Mouse (Mus musculus): Measurements from ENCODE around the gene Spsb4. TPM values are rescaled to one million over a fixed set of nuclear protein-coding genes. Genes with fewer than 3 reads are reported as not detected.

Spsb4 gene
- polyA plus RNA-seq, 1 experiment from 2014 or later, result 84.6 TPM

- Histone ChIP-seq H3K36me3 (ENCODE audit: control insufficient read depth, insufficient read depth, low read length) (no peaks in the 10 kb centered on the region), H3K9me3 (ENCODE audit: control insufficient read depth, low read length) (no peaks in the 10 kb centered on the region), H3K27me3 (ENCODE audit: control insufficient read depth, insufficient read depth, low read length) (no peaks in the 10 kb centered on the region), H3K4me2 (ENCODE audit: low read depth, low read length, severe bottlenecking) (no peak overlapping the region), H3K9ac (ENCODE audit: low read length) (peak overlapping the region; percentile 24; the same call in 1 of the 2 replicates), H3K4me1 (replicated peaks; ENCODE audit: control insufficient read depth, insufficient read depth, low read length) (peaks cover 4% of the 10 kb centered on the region), H3K27ac (ENCODE audit: low read depth, low read length) (peak overlapping the region; percentile 58), H3K4me3 (ENCODE audit: low read depth, low read length) (no peak overlapping the region)
- 39% methylated on average over 8 of the region's 8 CpGs for WGBS
- ATAC-seq (replicated peaks; ENCODE audit: low FRiP score), result peak; percentile 88
- DNase-seq (ENCODE audit: low spot score), result peak; percentile 63
Observed at GRCm38 (mm10) chr9:97051176-97051575, 32.5 kb upstream of the Spsb4 start.

GRCm38 (mm10) chr9:97046240-97046639 lies 27.6 kb upstream of the Spsb4 start:
- H3K4me2 ChIP-seq (ENCODE audit: low read depth, low read length, severe bottlenecking), result no peak overlapping the region
- H3K9ac ChIP-seq (ENCODE audit: low read length), result no peak overlapping the region
- WGBS, result 90% methylated on average over 4 of the region's 4 CpGs

GRCm38 (mm10) chr9:97041633-97042032 lies 23.0 kb upstream of the Spsb4 start:
- no peak overlapping the region for H3K27ac ChIP-seq (ENCODE audit: low read depth, low read length)
- H3K4me2 ChIP-seq (ENCODE audit: low read depth, low read length, severe bottlenecking), result no peak overlapping the region
- H3K36me3 ChIP-seq (ENCODE audit: control insufficient read depth, insufficient read depth, low read length), result no peaks in the 10 kb centered on the region
- H3K4me1 ChIP-seq (replicated peaks; ENCODE audit: control insufficient read depth, insufficient read depth, low read length), result 0 out of 2 replicates have a peak, but pooled peaks cover 2% of the 10 kb centered on the region
- H3K9me3 ChIP-seq (ENCODE audit: control insufficient read depth, low read length), result no peaks in the 10 kb centered on the region
- no peak overlapping the region for H3K4me3 ChIP-seq (ENCODE audit: low read depth, low read length)
- 74% methylated on average over 8 of the region's 8 CpGs for WGBS
- no peak overlapping the region for H3K9ac ChIP-seq (ENCODE audit: low read length)
- no peaks in the 10 kb centered on the region for H3K27me3 ChIP-seq (ENCODE audit: control insufficient read depth, insufficient read depth, low read length)
- DNase-seq (ENCODE audit: low spot score), result no peak
- no peak for ATAC-seq (replicated peaks; ENCODE audit: low FRiP score)

More at GRCm38 (mm10) chr9:97046240-97046639, 27.6 kb upstream of the Spsb4 start:
- DNase-seq (ENCODE audit: low spot score), result no peak
- H3K9me3 ChIP-seq (ENCODE audit: control insufficient read depth, low read length), result no peaks in the 10 kb centered on the region
- no peak overlapping the region for H3K27ac ChIP-seq (ENCODE audit: low read depth, low read length)
- ATAC-seq (replicated peaks; ENCODE audit: low FRiP score), result no peak
- H3K36me3 ChIP-seq (ENCODE audit: control insufficient read depth, insufficient read depth, low read length), result no peaks in the 10 kb centered on the region
- H3K4me3 ChIP-seq (ENCODE audit: low read depth, low read length), result no peak overlapping the region
- H3K4me1 ChIP-seq (replicated peaks; ENCODE audit: control insufficient read depth, insufficient read depth, low read length), result no peaks in the 10 kb centered on the region
- no peaks in the 10 kb centered on the region for H3K27me3 ChIP-seq (ENCODE audit: control insufficient read depth, insufficient read depth, low read length)

GRCm38 (mm10) chr9:97038010-97038409 lies 19.4 kb upstream of the Spsb4 start:
- no peaks in the 10 kb centered on the region for H3K36me3 ChIP-seq (ENCODE audit: control insufficient read depth, insufficient read depth, low read length)
- H3K9me3 ChIP-seq (ENCODE audit: control insufficient read depth, low read length), result no peaks in the 10 kb centered on the region
- 0 out of 2 replicates have a peak, but pooled peaks cover 2% of the 10 kb centered on the region for H3K4me1 ChIP-seq (replicated peaks; ENCODE audit: control insufficient read depth, insufficient read depth, low read length)
- WGBS, result 94% methylated on average over 3 of the region's 3 CpGs
- DNase-seq (ENCODE audit: low spot score) (no peak), ATAC-seq (replicated peaks; ENCODE audit: low FRiP score) (no peak)
- no peak overlapping the region for H3K27ac ChIP-seq (ENCODE audit: low read depth, low read length)
- H3K4me2 ChIP-seq (ENCODE audit: low read depth, low read length, severe bottlenecking), result no peak overlapping the region
- H3K9ac ChIP-seq (ENCODE audit: low read length), result no peak overlapping the region
- no peak overlapping the region for H3K4me3 ChIP-seq (ENCODE audit: low read depth, low read length)
- no peaks in the 10 kb centered on the region for H3K27me3 ChIP-seq (ENCODE audit: control insufficient read depth, insufficient read depth, low read length)

DNA sequence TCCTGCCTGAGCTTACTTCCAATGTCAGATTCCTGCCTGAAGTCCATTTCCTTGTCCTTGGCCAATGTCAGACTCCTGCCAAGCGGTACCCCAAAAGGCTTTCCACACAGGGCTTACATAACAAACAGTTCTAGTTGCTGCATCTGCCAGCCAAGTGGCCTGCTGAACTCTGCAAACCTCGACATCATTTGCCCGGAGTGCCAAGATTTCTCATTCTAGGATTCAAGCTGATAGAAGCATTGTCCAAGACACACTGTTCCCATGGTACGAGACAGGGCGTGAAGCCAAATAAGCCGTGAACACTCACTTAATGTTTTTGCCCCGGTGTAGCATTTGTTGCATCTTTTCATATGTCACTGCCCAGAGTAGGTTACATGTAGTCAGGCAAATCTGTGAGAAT lies 18.0 kb upstream of the Spsb4 start:
- 0 out of 2 replicates have a peak, but pooled peaks cover 2% of the 10 kb centered on the region for H3K4me1 ChIP-seq (replicated peaks; ENCODE audit: control insufficient read depth, insufficient read depth, low read length)
- DNase-seq (ENCODE audit: low spot score), result no peak
- H3K4me2 ChIP-seq (ENCODE audit: low read depth, low read length, severe bottlenecking), result no peak overlapping the region
- no peak for ATAC-seq (replicated peaks; ENCODE audit: low FRiP score)
- H3K9ac ChIP-seq (ENCODE audit: low read length), result no peak overlapping the region
- no peaks in the 10 kb centered on the region for H3K27me3 ChIP-seq (ENCODE audit: control insufficient read depth, insufficient read depth, low read length)
- no peaks in the 10 kb centered on the region for H3K9me3 ChIP-seq (ENCODE audit: control insufficient read depth, low read length)
- 91% methylated on average over 7 of the region's 7 CpGs for WGBS
- H3K36me3 ChIP-seq (ENCODE audit: control insufficient read depth, insufficient read depth, low read length), result no peaks in the 10 kb centered on the region
- H3K4me3 ChIP-seq (ENCODE audit: low read depth, low read length), result no peak overlapping the region
- H3K27ac ChIP-seq (ENCODE audit: low read depth, low read length), result no peak overlapping the region

- Histone ChIP-seq H3K27me3 (ENCODE audit: control insufficient read depth, insufficient read depth, low read length) (no peaks in the 10 kb centered on the region), H3K9me3 (ENCODE audit: control insufficient read depth, low read length) (no peaks in the 10 kb centered on the region), H3K4me1 (replicated peaks; ENCODE audit: control insufficient read depth, insufficient read depth, low read length) (no peaks in the 10 kb centered on the region), H3K27ac (ENCODE audit: low read depth, low read length) (no peak overlapping the region), H3K4me2 (ENCODE audit: low read depth, low read length, severe bottlenecking) (no peak overlapping the region), H3K4me3 (ENCODE audit: low read depth, low read length) (no peak overlapping the region), H3K9ac (ENCODE audit: low read length) (no peak overlapping the region), H3K36me3 (ENCODE audit: control insufficient read depth, insufficient read depth, low read length) (no peaks in the 10 kb centered on the region)
- DNase-seq (ENCODE audit: low spot score) (no peak), ATAC-seq (replicated peaks; ENCODE audit: low FRiP score) (no peak)
- 76% methylated on average over 12 of the region's 12 CpGs for WGBS
Observed at GRCm38 (mm10) chr9:97027361-97027760, 8.7 kb upstream of the Spsb4 start.

DNA sequence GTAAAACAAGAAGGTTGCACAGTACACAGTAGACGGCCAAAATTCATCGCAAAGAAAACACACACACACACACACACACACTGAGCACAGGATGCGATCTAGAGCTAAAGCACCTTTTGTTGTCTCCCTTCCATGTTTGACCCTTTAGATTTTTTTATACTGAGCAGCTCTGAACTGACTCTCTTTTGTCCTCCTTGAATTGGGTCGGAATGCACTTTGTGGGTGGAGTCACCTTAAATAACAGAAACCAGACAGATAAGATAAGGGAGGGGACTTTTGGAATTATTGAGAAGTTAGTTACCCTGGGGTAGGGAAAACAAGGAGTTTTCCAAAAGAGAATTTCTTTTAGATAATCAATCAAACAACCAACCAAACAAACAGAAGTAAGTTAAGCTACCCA lies 7.4 kb upstream of the Spsb4 start:
- DNase-seq (ENCODE audit: low spot score), result no peak
- H3K27ac ChIP-seq (ENCODE audit: low read depth, low read length), result no peak overlapping the region
- H3K4me3 ChIP-seq (ENCODE audit: low read depth, low read length), result no peak overlapping the region
- WGBS, result 88% methylated on average over 4 of the region's 4 CpGs
- H3K36me3 ChIP-seq (ENCODE audit: control insufficient read depth, insufficient read depth, low read length), result no peaks in the 10 kb centered on the region
- no peak overlapping the region for H3K4me2 ChIP-seq (ENCODE audit: low read depth, low read length, severe bottlenecking)
- no peaks in the 10 kb centered on the region for H3K4me1 ChIP-seq (replicated peaks; ENCODE audit: control insufficient read depth, insufficient read depth, low read length)
- no peak overlapping the region for H3K9ac ChIP-seq (ENCODE audit: low read length)
- H3K27me3 ChIP-seq (ENCODE audit: control insufficient read depth, insufficient read depth, low read length), result no peaks in the 10 kb centered on the region
- H3K9me3 ChIP-seq (ENCODE audit: control insufficient read depth, low read length), result no peaks in the 10 kb centered on the region
- no peak for ATAC-seq (replicated peaks; ENCODE audit: low FRiP score)

DNA sequence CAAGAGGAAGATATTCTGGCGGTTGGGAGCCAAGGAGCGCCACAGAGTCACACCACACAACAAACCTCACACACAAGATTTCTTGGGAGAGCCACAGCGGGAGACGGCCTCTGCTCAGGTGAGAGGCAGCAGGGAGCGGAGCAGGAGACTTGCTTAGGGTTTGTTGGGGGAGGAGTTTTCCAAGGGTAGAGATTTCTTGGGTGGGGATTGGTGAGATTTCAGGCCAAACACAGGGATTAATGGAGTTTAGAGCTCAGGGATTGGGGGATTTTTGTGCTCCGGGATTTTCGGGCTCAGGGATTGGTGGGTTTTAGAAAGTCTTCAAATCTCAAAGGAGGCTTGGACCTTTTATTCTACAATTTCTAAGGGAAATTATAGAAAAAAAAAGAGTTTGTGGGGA lies 5.8 kb upstream of the Spsb4 start:
- peaks cover 2% of the 10 kb centered on the region; the same call in 1 of the 2 replicates for H3K4me1 ChIP-seq (replicated peaks; ENCODE audit: control insufficient read depth, insufficient read depth, low read length)
- no peak overlapping the region for H3K4me2 ChIP-seq (ENCODE audit: low read depth, low read length, severe bottlenecking)
- no peak overlapping the region for H3K9ac ChIP-seq (ENCODE audit: low read length)
- no peak for ATAC-seq (replicated peaks; ENCODE audit: low FRiP score)
- DNase-seq (ENCODE audit: low spot score), result no peak
- no peaks in the 10 kb centered on the region for H3K27me3 ChIP-seq (ENCODE audit: control insufficient read depth, insufficient read depth, low read length)
- no peak overlapping the region for H3K27ac ChIP-seq (ENCODE audit: low read depth, low read length)
- no peaks in the 10 kb centered on the region for H3K36me3 ChIP-seq (ENCODE audit: control insufficient read depth, insufficient read depth, low read length)
- no peak overlapping the region for H3K4me3 ChIP-seq (ENCODE audit: low read depth, low read length)
- WGBS, result 70% methylated on average over 7 of the region's 7 CpGs
- no peaks in the 10 kb centered on the region for H3K9me3 ChIP-seq (ENCODE audit: control insufficient read depth, low read length)

DNA sequence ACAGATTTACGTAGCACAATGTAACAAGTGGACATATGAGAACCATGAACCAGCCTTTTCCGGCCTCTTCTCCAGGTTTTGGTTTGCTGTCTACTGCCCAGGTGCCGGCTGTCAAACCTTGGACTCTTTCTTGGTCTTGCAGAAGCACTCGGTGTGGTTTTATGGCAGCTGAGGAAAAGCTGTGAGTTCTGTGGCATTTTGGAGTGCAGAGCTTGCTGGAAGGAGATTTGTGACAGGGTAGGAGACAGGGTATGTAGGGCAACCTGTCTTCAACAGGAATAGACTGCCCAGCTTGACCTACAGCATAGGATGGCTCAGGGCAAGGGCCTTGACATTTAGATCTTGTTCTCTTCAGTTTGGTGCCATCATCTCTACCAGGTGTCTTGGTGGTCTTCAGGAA lies 4.3 kb upstream of the Spsb4 start:
- Histone ChIP-seq H3K27me3 (ENCODE audit: control insufficient read depth, insufficient read depth, low read length) (no peaks in the 10 kb centered on the region), H3K9me3 (ENCODE audit: control insufficient read depth, low read length) (no peaks in the 10 kb centered on the region), H3K9ac (ENCODE audit: low read length) (no peak overlapping the region), H3K36me3 (ENCODE audit: control insufficient read depth, insufficient read depth, low read length) (no peaks in the 10 kb centered on the region), H3K27ac (ENCODE audit: low read depth, low read length) (no peak overlapping the region), H3K4me1 (replicated peaks; ENCODE audit: control insufficient read depth, insufficient read depth, low read length) (peaks cover 2% of the 10 kb centered on the region; the same call in 1 of the 2 replicates), H3K4me2 (ENCODE audit: low read depth, low read length, severe bottlenecking) (no peak overlapping the region), H3K4me3 (ENCODE audit: low read depth, low read length) (no peak overlapping the region)
- 90% methylated on average over 4 of the region's 4 CpGs for whole genome bisulfite sequencing
- ATAC-seq (replicated peaks; ENCODE audit: low FRiP score) (no peak), DNase-seq (ENCODE audit: low spot score) (no peak)

Data from forebrain, embryonic 11.5 days (tissue).